Mouse (Mus musculus): ENCODE data around the gene Sema4b.

DNA sequence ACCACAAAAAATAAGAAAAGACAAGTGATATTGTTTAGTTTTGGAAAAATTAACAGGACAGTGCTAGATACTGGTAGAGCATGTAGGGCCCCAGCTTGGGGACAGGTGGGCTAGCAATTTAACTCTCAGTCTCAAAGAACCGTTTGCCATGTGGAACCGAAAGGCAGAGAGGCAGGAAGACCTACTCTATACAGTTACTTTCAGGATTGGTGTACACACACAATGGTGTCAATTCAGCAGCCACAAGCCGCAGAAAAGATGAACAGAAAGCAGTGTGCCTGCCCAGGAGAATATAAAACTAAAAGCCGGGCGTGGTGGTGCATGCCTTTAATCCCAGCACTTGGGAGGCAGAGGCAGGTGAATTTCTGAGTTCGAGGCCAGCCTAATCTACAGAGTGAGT is 6.9 kb upstream of the Sema4b start:
- TF ChIP-seq POLR2A (IDR thresholded peaks at IDR 0.05; ENCODE audit: borderline replicate concordance, control insufficient read depth, low read depth, low read length) (no peak), CTCF (IDR thresholded peaks at IDR 0.05; ENCODE audit: control insufficient read depth, insufficient read depth, low read length) (no peak)
